Mouse (Mus musculus): ENCODE results near the gene Gadd45b. TPM values are rescaled to one million over a fixed set of nuclear protein-coding genes. Genes with fewer than 3 reads are reported as not detected.

Gene Gadd45b
- polyA plus RNA-seq (2014; fragmentation: Illumina TruSeq; extraction: RNeasy Lipid Tissue Mini Kit (QIAGEN cat#74804); ENCODE audit: insufficient read depth, low read depth, low replicate concordance): 63.5 TPM

GRCm38 (mm10) chr10:80929299-80930226, at the start of gene Gadd45b:
TSS of gene Gadd45b (plus strand) at chr10:80930073.

GRCm38 (mm10) chr10:80900318-80901247, 29.3 kb upstream of the Gadd45b start, which contains the start of gene Timm13:
TSS of gene Timm13 (minus strand) at chr10:80900969.

GRCm38 (mm10) chr10:80917779-80918434, 12.0 kb upstream of the Gadd45b start, which contains the start of gene Lmnb2:
TSS of gene Lmnb2 (minus strand) at chr10:80918245.

Other genes with a start within 250 kb of the Gadd45b start
- 23.9 TPM for gene Mob3a, start 228.1 kb upstream of the Gadd45b start, polyA plus RNA-seq (2014; fragmentation: Illumina TruSeq; extraction: RNeasy Lipid Tissue Mini Kit (QIAGEN cat#74804); ENCODE audit: insufficient read depth, low read depth, low replicate concordance)
- 26.3 TPM for gene Izumo4, start 227.9 kb upstream of the Gadd45b start, polyA plus RNA-seq (2014; fragmentation: Illumina TruSeq; extraction: RNeasy Lipid Tissue Mini Kit (QIAGEN cat#74804); ENCODE audit: insufficient read depth, low read depth, low replicate concordance)
- gene Ap3d1, start 187.8 kb upstream of the Gadd45b start, polyA plus RNA-seq (2014; fragmentation: Illumina TruSeq; extraction: RNeasy Lipid Tissue Mini Kit (QIAGEN cat#74804); ENCODE audit: insufficient read depth, low read depth, low replicate concordance): 26.6 TPM
- 6.0 TPM for gene Dot1l, start 174.9 kb upstream of the Gadd45b start, polyA plus RNA-seq (2014; fragmentation: Illumina TruSeq; extraction: RNeasy Lipid Tissue Mini Kit (QIAGEN cat#74804); ENCODE audit: insufficient read depth, low read depth, low replicate concordance)
- gene Sf3a2, start 131.9 kb upstream of the Gadd45b start, polyA plus RNA-seq (2014; fragmentation: Illumina TruSeq; extraction: RNeasy Lipid Tissue Mini Kit (QIAGEN cat#74804); ENCODE audit: insufficient read depth, low read depth, low replicate concordance): 19.4 TPM
- gene Plekhj1, start 131.4 kb upstream of the Gadd45b start, polyA plus RNA-seq (2014; fragmentation: Illumina TruSeq; extraction: RNeasy Lipid Tissue Mini Kit (QIAGEN cat#74804); ENCODE audit: insufficient read depth, low read depth, low replicate concordance): 47.8 TPM
- gene Amh, start 124.8 kb upstream of the Gadd45b start, polyA plus RNA-seq (2014; fragmentation: Illumina TruSeq; extraction: RNeasy Lipid Tissue Mini Kit (QIAGEN cat#74804); ENCODE audit: insufficient read depth, low read depth, low replicate concordance): 0.19 TPM
- not detected for gene Jsrp1, start 116.6 kb upstream of the Gadd45b start, polyA plus RNA-seq (2014; fragmentation: Illumina TruSeq; extraction: RNeasy Lipid Tissue Mini Kit (QIAGEN cat#74804); ENCODE audit: insufficient read depth, low read depth, low replicate concordance)
- 1,024 TPM for gene Oaz1, start 103.4 kb upstream of the Gadd45b start, polyA plus RNA-seq (2014; fragmentation: Illumina TruSeq; extraction: RNeasy Lipid Tissue Mini Kit (QIAGEN cat#74804); ENCODE audit: insufficient read depth, low read depth, low replicate concordance)
- not detected for gene Lingo3, start 86.0 kb upstream of the Gadd45b start, polyA plus RNA-seq (2014; fragmentation: Illumina TruSeq; extraction: RNeasy Lipid Tissue Mini Kit (QIAGEN cat#74804); ENCODE audit: insufficient read depth, low read depth, low replicate concordance)
- gene Lsm7, start 74.9 kb upstream of the Gadd45b start, polyA plus RNA-seq (2014; fragmentation: Illumina TruSeq; extraction: RNeasy Lipid Tissue Mini Kit (QIAGEN cat#74804); ENCODE audit: insufficient read depth, low read depth, low replicate concordance): 119 TPM
- gene Sppl2b, start 74.8 kb upstream of the Gadd45b start, polyA plus RNA-seq (2014; fragmentation: Illumina TruSeq; extraction: RNeasy Lipid Tissue Mini Kit (QIAGEN cat#74804); ENCODE audit: insufficient read depth, low read depth, low replicate concordance): 9.4 TPM
- gene Tmprss9, start 58.2 kb upstream of the Gadd45b start, polyA plus RNA-seq (2014; fragmentation: Illumina TruSeq; extraction: RNeasy Lipid Tissue Mini Kit (QIAGEN cat#74804); ENCODE audit: insufficient read depth, low read depth, low replicate concordance): not detected
- 173 TPM for gene Timm13, start 29.1 kb upstream of the Gadd45b start, polyA plus RNA-seq (2014; fragmentation: Illumina TruSeq; extraction: RNeasy Lipid Tissue Mini Kit (QIAGEN cat#74804); ENCODE audit: insufficient read depth, low read depth, low replicate concordance)
- gene Lmnb2, start 11.8 kb upstream of the Gadd45b start, polyA plus RNA-seq (2014; fragmentation: Illumina TruSeq; extraction: RNeasy Lipid Tissue Mini Kit (QIAGEN cat#74804); ENCODE audit: insufficient read depth, low read depth, low replicate concordance): 5.4 TPM
- 1.2 TPM for gene Gng7, start 84.9 kb downstream of the Gadd45b start, polyA plus RNA-seq (2014; fragmentation: Illumina TruSeq; extraction: RNeasy Lipid Tissue Mini Kit (QIAGEN cat#74804); ENCODE audit: insufficient read depth, low read depth, low replicate concordance)
- not detected for gene Diras1, start 95.6 kb downstream of the Gadd45b start, polyA plus RNA-seq (2014; fragmentation: Illumina TruSeq; extraction: RNeasy Lipid Tissue Mini Kit (QIAGEN cat#74804); ENCODE audit: insufficient read depth, low read depth, low replicate concordance)
- gene Slc39a3, start 107.4 kb downstream of the Gadd45b start, polyA plus RNA-seq (2014; fragmentation: Illumina TruSeq; extraction: RNeasy Lipid Tissue Mini Kit (QIAGEN cat#74804); ENCODE audit: insufficient read depth, low read depth, low replicate concordance): 15.7 TPM
- 57.6 TPM for gene Sgta, start 130.1 kb downstream of the Gadd45b start, polyA plus RNA-seq (2014; fragmentation: Illumina TruSeq; extraction: RNeasy Lipid Tissue Mini Kit (QIAGEN cat#74804); ENCODE audit: insufficient read depth, low read depth, low replicate concordance)
- 9.9 TPM for gene Thop1, start 140.0 kb downstream of the Gadd45b start, polyA plus RNA-seq (2014; fragmentation: Illumina TruSeq; extraction: RNeasy Lipid Tissue Mini Kit (QIAGEN cat#74804); ENCODE audit: insufficient read depth, low read depth, low replicate concordance)
- 0.13 TPM for gene Creb3l3, start 168.8 kb downstream of the Gadd45b start, polyA plus RNA-seq (2014; fragmentation: Illumina TruSeq; extraction: RNeasy Lipid Tissue Mini Kit (QIAGEN cat#74804); ENCODE audit: insufficient read depth, low read depth, low replicate concordance)
- gene Map2k2, start 175.8 kb downstream of the Gadd45b start, polyA plus RNA-seq (2014; fragmentation: Illumina TruSeq; extraction: RNeasy Lipid Tissue Mini Kit (QIAGEN cat#74804); ENCODE audit: insufficient read depth, low read depth, low replicate concordance): 73.9 TPM
- gene Zbtb7a, start 205.1 kb downstream of the Gadd45b start, polyA plus RNA-seq (2014; fragmentation: Illumina TruSeq; extraction: RNeasy Lipid Tissue Mini Kit (QIAGEN cat#74804); ENCODE audit: insufficient read depth, low read depth, low replicate concordance): 10.0 TPM
- gene Pias4, start 237.8 kb downstream of the Gadd45b start, polyA plus RNA-seq (2014; fragmentation: Illumina TruSeq; extraction: RNeasy Lipid Tissue Mini Kit (QIAGEN cat#74804); ENCODE audit: insufficient read depth, low read depth, low replicate concordance): 10.3 TPM
- 581 TPM for gene Eef2, start 246.6 kb downstream of the Gadd45b start, polyA plus RNA-seq (2014; fragmentation: Illumina TruSeq; extraction: RNeasy Lipid Tissue Mini Kit (QIAGEN cat#74804); ENCODE audit: insufficient read depth, low read depth, low replicate concordance)